ENCODE assay signal across 9 mouse cellular contexts in the genomic region with DNA sequence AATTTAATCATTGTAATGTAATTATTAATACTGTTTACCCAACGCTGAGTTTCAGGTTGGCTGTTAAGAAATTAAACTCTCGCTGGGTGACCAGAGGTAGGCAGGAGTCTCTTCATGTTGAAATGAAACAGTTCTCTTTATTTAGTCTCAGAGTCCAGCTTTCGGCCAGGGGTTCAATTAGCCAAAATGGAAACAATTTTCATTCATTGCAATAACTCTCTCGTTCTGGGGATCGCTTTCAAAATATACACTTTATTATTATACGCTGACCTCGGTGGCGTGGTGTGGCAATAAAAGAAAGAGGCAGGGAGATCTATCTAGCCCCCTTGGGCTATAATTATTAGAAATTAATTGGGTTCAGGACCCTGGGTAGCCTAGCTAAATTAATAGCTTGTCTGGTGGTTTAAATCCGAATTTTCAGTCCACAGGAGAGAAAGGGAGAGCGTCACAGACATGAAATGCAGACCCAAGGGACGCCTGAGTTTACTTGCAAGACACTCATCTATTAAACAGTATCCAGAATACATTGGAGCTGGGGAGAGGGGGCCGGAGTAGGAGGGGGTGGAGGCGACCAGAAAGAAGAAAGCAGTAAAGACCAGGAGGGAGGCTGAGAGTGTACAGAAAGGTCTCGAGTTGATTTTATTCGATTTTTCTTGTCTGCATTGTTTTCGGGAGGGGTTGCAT. TPM values are rescaled to one million over a fixed set of nuclear protein-coding genes. Genes with fewer than 3 reads are reported as not detected.
DNase-seq lines count a peak whose midpoint lies in the region; ATAC-seq lines count a peak whose summit lies in the region.
"Had no signal": no experiment of that assay in that cellular context is flagged by ENCODE, and none has a peak within 500 bp of the region (broad histone marks: within the 10 kb centered on the region; RNA-seq: fewer than 3 reads in every experiment).

No protein-coding gene starts in this region.

- H3K4me2 ChIP-seq in lung, embryonic 16.5 days (ENCODE audit: low read depth, low read length) = peak overlapping the region; percentile 89
- peak overlapping the region; percentile 81 for H3K4me2 ChIP-seq in limb, embryonic 12.5 days
- H3K4me2 ChIP-seq in stomach, embryonic 16.5 days (ENCODE audit: low read depth, low read length) = peak overlapping the region; percentile 84

- H3K4me3 ChIP-seq in lung, embryonic 16.5 days (ENCODE audit: low read length) = peak overlapping the region; percentile 56
- peak overlapping the region; percentile 58 for H3K4me3 ChIP-seq in limb, embryonic 12.5 days (replicated peaks)
- peak overlapping the region; percentile 52 for H3K4me3 ChIP-seq in stomach, embryonic 16.5 days (replicated peaks; ENCODE audit: low read length)

- ATAC-seq in lung, embryonic 16.5 days (ENCODE audit: low read depth) = no peak
- no peak for ATAC-seq in limb, embryonic 12.5 days (ENCODE audit: insufficient number of reproducible peaks, insufficient read depth, low FRiP score, low TSS enrichment, low read depth)
- ATAC-seq in stomach, embryonic 16.5 days (ENCODE audit: insufficient read depth, low FRiP score) = no peak

- peak; percentile 33 for DNase-seq in embryo, embryonic 10 days (ENCODE audit: low spot score)
- no peak for DNase-seq in embryo, embryonic 9.5 days (ENCODE audit: extremely low spot score)
- no peak for DNase-seq in lung, postnatal 14 days
- no peak for DNase-seq in gastrocnemius, postnatal 10 days
- DNase-seq in adrenal gland, adult 8-10 months = no peak
- DNase-seq: layer of hippocampus, adult 9-11 months had no signal

- H3K36me3 ChIP-seq in lung, embryonic 16.5 days (ENCODE audit: control insufficient read depth, insufficient read depth, low read length) = no peaks in the 10 kb centered on the region
- no peaks in the 10 kb centered on the region for H3K36me3 ChIP-seq in limb, embryonic 12.5 days
- H3K36me3 ChIP-seq in stomach, embryonic 16.5 days (ENCODE audit: control insufficient read depth, insufficient read depth, low read length) = no peaks in the 10 kb centered on the region

- 17% methylated on average over 16 of the region's 16 CpGs for WGBS in lung, embryonic 16.5 days
- 1% methylated on average over 16 of the region's 16 CpGs for WGBS in limb, embryonic 12.5 days
- WGBS in stomach, embryonic 16.5 days = 22% methylated on average over 16 of the region's 16 CpGs

- H3K9me3 ChIP-seq in lung, embryonic 16.5 days (ENCODE audit: control insufficient read depth, low read length) = no peaks in the 10 kb centered on the region
- H3K9me3 ChIP-seq in limb, embryonic 12.5 days = no peaks in the 10 kb centered on the region
- no peaks in the 10 kb centered on the region for H3K9me3 ChIP-seq in stomach, embryonic 16.5 days (replicated peaks; ENCODE audit: control insufficient read depth, low read length)

- peaks cover 11% of the 10 kb centered on the region; the same call in 1 of the 2 replicates for H3K4me1 ChIP-seq in lung, embryonic 16.5 days (replicated peaks; ENCODE audit: control insufficient read depth, insufficient read depth, low read length)
- peaks cover 51% of the 10 kb centered on the region for H3K4me1 ChIP-seq in limb, embryonic 12.5 days (replicated peaks)
- peaks cover 8% of the 10 kb centered on the region for H3K4me1 ChIP-seq in stomach, embryonic 16.5 days (ENCODE audit: control insufficient read depth, insufficient read depth, low read length)

- peak overlapping the region; percentile 78 for H3K9ac ChIP-seq in lung, embryonic 16.5 days (ENCODE audit: low read length)
- H3K9ac ChIP-seq in limb, embryonic 12.5 days (replicated peaks) = peak overlapping the region; percentile 95
- peak overlapping the region; percentile 72 for H3K9ac ChIP-seq in stomach, embryonic 16.5 days (ENCODE audit: low read length)

- peaks cover 8% of the 10 kb centered on the region for H3K27me3 ChIP-seq in lung, embryonic 16.5 days (ENCODE audit: control insufficient read depth, insufficient read depth, low read depth, low read length)
- no peaks in the 10 kb centered on the region; the same call in 1 of the 2 replicates for H3K27me3 ChIP-seq in limb, embryonic 12.5 days
- no peaks in the 10 kb centered on the region for H3K27me3 ChIP-seq in stomach, embryonic 16.5 days (ENCODE audit: control insufficient read depth, insufficient read depth, low read length)

- H3K27ac ChIP-seq in lung, embryonic 16.5 days (ENCODE audit: low read length) = peak overlapping the region; percentile 98
- H3K27ac ChIP-seq in limb, embryonic 12.5 days = peak overlapping the region; percentile 99
- peak overlapping the region; percentile 84 for H3K27ac ChIP-seq in stomach, embryonic 16.5 days (ENCODE audit: low read length)

RNA-seq across cellular contexts. Expression of gene Mecom, which starts 34.4 kb away (rescaled TPM):
- 69.5 and 73.4 TPM in 2 replicates for polyA plus RNA-seq in lung, embryonic 16.5 days (2015; fragmentation: Nextera tagmentation; extraction: Ambion mirVana)
- polyA plus RNA-seq in limb, embryonic 12.5 days (2016; fragmentation: Nextera tagmentation; extraction: Ambion mirVana) = 187 TPM in 2 replicates
- 57.4 and 64.1 TPM in 2 replicates for polyA plus RNA-seq in stomach, embryonic 16.5 days (2015; fragmentation: Nextera tagmentation; extraction: Ambion mirVana)
- 10 to 100 TPM; 10.1 to 14.5 TPM for total RNA-seq in gastrocnemius, postnatal 10 days (2021)
- 1 to 10 TPM; 5.9 to 8.9 (median 6.3) TPM for total RNA-seq in adrenal gland, adult 8-10 months (2022)
